Mouse (Mus musculus) lung, postnatal 0 days (tissue): ENCODE data around the gene Sez6l.

ENCODE experiments used
- CTCF ChIP-seq: IDR thresholded peaks from 2 replicates; pipeline ENCODE4 v1.5.1; 2016; ENCODE audit warnings: antibody characterized with exemption, mild to moderate bottlenecking
- EP300 ChIP-seq: IDR thresholded peaks from 2 replicates; pipeline ENCODE4 v1.6.1; 2016; ENCODE audit warnings: antibody characterized with exemption, mild to moderate bottlenecking, control low read depth

DNA sequence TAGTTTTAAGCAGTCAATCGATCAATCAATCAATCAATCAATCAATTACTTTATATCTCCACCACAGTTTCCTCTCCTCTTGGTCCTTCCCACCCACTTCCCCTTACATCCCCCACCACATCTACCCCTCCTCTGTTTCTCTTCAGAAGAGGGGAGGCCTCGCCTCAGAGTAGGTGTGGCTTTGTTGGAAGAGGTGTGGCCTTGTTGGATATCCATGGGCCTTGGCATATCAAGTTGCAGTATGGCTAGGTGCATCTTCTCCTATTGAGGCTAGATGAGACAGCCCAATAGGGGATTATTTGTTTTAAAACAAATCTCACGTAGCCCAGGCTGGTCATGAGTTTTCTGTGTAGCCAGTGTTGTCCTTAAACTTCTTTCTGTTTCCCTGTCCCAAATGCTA is 43.3 kb upstream of the Sez6l start:
- TF ChIP-seq CTCF (no peak), EP300 (no peak)
